Mouse (Mus musculus) olfactory bulb, adult 2 months (tissue): ENCODE data around the gene Sfxn4.

Experiments
- CTCF ChIP-seq: fragments of 200-500 bp; IDR thresholded peaks from 2 replicates; pipeline ENCODE4 v1.5.1; 2012; ENCODE audit warnings: low read depth, mild to moderate bottlenecking, low read length, moderate library complexity; ENCODE audit not compliant: insufficient read depth
- POLR2A ChIP-seq: fragments of 200-500 bp; IDR thresholded peaks from 2 replicates; pipeline ENCODE4 v1.6.1; 2012; ENCODE audit warnings: mild to moderate bottlenecking, low read depth, low read length, moderate library complexity; ENCODE audit not compliant: insufficient read depth

DNA sequence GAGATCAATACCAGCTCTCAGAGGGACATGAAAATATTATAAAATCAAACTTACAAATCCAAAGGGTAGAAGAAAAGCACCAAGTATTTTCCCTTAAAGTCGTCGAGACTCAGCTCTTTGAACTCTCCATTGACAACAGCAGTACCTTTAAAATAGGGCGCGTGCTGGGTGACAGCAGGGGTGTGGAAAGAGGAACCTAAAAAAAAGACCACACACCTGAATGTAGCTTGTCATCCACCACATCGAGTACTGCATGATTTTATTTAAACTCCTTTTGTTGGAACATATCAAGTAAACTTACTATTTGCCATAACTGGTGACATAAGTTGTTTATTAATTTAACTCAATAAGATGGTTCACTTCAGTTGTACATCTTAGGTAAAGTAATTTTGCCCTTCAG, 10.1 kb upstream of the Sfxn4 start:
- TF ChIP-seq POLR2A (no peak), CTCF (no peak)
